ENCODE assay signal across 24 mouse cellular contexts in genomic region chr7:66576261-66576660, GRCm38 (mm10).
DNase-seq lines count a peak whose midpoint lies in the region; TF ChIP-seq lines count a peak whose summit lies in the region.
"Had no signal": no experiment of that assay in that cellular context is flagged by ENCODE, and none has a peak within 500 bp of the region (broad histone marks: within the 10 kb centered on the region; RNA-seq: fewer than 3 reads in every experiment).

No protein-coding gene starts in this region.

- DNase-seq in 3134 (ENCODE audit: extremely low read depth, insufficient read length, low spot score) (peak; percentile 73), 3T3-L1 (ENCODE audit: low read depth, low spot score) (peak; percentile 89), NIH3T3 (ENCODE audit: low read depth) (peak; percentile 73)
- no peak for DNase-seq in left cerebral cortex, adult 11 months (ENCODE audit: low spot score)
- no peak for DNase-seq in gastrocnemius, postnatal 4 days (ENCODE audit: low spot score in 2 of 2)
- no peak for DNase-seq in ovary, adult 18-20 months (ENCODE audit: low spot score)
- DNase-seq in B cell, adult 2 months = no peak
- DNase-seq: adrenal gland, adult 8-10 months; adrenal gland, postnatal 25 days; cerebellum, adult 18-20 months; cerebellum, adult 9-10 months; cerebellum, postnatal 14 days; forebrain, postnatal 0 days; gastrocnemius, adult 2 months; gastrocnemius, postnatal 14 days; heart, adult 18-20 months; heart, postnatal 10 days; heart, postnatal 36 days had no signal

- no peak for TF ChIP-seq POLR2A in embryonic fibroblast, embryonic 13.5 days (IDR thresholded peaks at IDR 0.05; ENCODE audit: low read depth, low read length)

- peaks cover 8% of the 10 kb centered on the region for H3K4me1 ChIP-seq in embryonic fibroblast, embryonic 13.5 days (ENCODE audit: control insufficient read depth, insufficient read depth, low read length)
- H3K4me1 ChIP-seq: forebrain, embryonic 13.5 days had no signal

- peak overlapping the region; percentile 53; the same call in 1 of the 2 replicates for H3K27ac ChIP-seq in embryonic fibroblast, embryonic 13.5 days (ENCODE audit: insufficient read depth, low read length)
- H3K27ac ChIP-seq: forebrain, embryonic 13.5 days; gastrocnemius, adult 2 months; heart, embryonic 15.5 days; hindbrain, embryonic 14.5 days; hindbrain, postnatal 0 days had no signal

- H3K4me3 ChIP-seq in embryonic fibroblast, embryonic 13.5 days (ENCODE audit: insufficient read depth, low read length) = no peak overlapping the region
- H3K4me3 ChIP-seq: forebrain, embryonic 13.5 days; gastrocnemius, adult 2 months; heart, embryonic 12.5 days; heart, embryonic 15.5 days had no signal

- no peak for TF ChIP-seq CTCF in embryonic fibroblast, embryonic 13.5 days (IDR thresholded peaks at IDR 0.05; ENCODE audit: borderline replicate concordance, insufficient read depth, low read length)

Comparison
In these comparisons a context has a peak if more than half of its experiments do, and no peak if none do; other contexts are left out.
1. DNase-seq: peak in 3134 (single experiment), 3T3-L1 (single experiment) and NIH3T3 (single experiment); none in left cerebral cortex, adult 11 months (single experiment), gastrocnemius, postnatal 4 days (0 of 2), ovary, adult 18-20 months (single experiment) and B cell, adult 2 months (0 of 2).